Mouse (Mus musculus): ENCODE data around the gene Hist3h2ba.

The Hist3h2ba gene

GRCm38 (mm10) chr11:58964216-58964615 lies 15.5 kb downstream of the Hist3h2ba start:
- DNase-seq (ENCODE audit: low spot score), result no peak

- no peak for DNase-seq (ENCODE audit: low spot score)
Measured at GRCm38 (mm10) chr11:58965001-58965760, 16.5 kb downstream of the Hist3h2ba start.

- DNase-seq (ENCODE audit: low spot score), result no peak
Measured at GRCm38 (mm10) chr11:58967346-58967745, 18.6 kb downstream of the Hist3h2ba start.

GRCm38 (mm10) chr11:58968551-58968950 lies 19.8 kb downstream of the Hist3h2ba start:
- no peak for DNase-seq (ENCODE audit: low spot score)

GRCm38 (mm10) chr11:58969027-58969426 lies 20.3 kb downstream of the Hist3h2ba start:
- DNase-seq (ENCODE audit: low spot score), result no peak

- DNase-seq (ENCODE audit: low spot score), result peak; percentile 87
Measured at GRCm38 (mm10) chr11:58969659-58970058, 20.9 kb downstream of the Hist3h2ba start.

- no peak for DNase-seq (ENCODE audit: low spot score)
Measured at GRCm38 (mm10) chr11:58970831-58971530, 22.3 kb downstream of the Hist3h2ba start.

- no peak for DNase-seq (ENCODE audit: low spot score)
Measured at GRCm38 (mm10) chr11:58971796-58972195, 23.1 kb downstream of the Hist3h2ba start.

GRCm38 (mm10) chr11:58974414-58974813 lies 25.7 kb downstream of the Hist3h2ba start:
- no peak for DNase-seq (ENCODE audit: low spot score)

GRCm38 (mm10) chr11:58977150-58977549 lies 28.4 kb downstream of the Hist3h2ba start:
- no peak for DNase-seq (ENCODE audit: low spot score)

- no peak for DNase-seq (ENCODE audit: low spot score)
Measured at GRCm38 (mm10) chr11:58977607-58978026, 28.9 kb downstream of the Hist3h2ba start.

- DNase-seq (ENCODE audit: low spot score), result peak; percentile 63
Measured at GRCm38 (mm10) chr11:58978027-58978705, 29.4 kb downstream of the Hist3h2ba start, which contains the start of gene Trim11. Gene Trim11, plus strand, starts transcription at chr11:58978093.

- no peak for DNase-seq (ENCODE audit: low spot score)
Measured at GRCm38 (mm10) chr11:58978706-58979030, 29.9 kb downstream of the Hist3h2ba start.

- DNase-seq (ENCODE audit: low spot score), result no peak
Measured at GRCm38 (mm10) chr11:58979183-58979582, 30.5 kb downstream of the Hist3h2ba start.

GRCm38 (mm10) chr11:58979661-58980060 lies 30.9 kb downstream of the Hist3h2ba start:
- DNase-seq (ENCODE audit: low spot score), result peak; percentile 59

GRCm38 (mm10) chr11:58980381-58980990 lies 31.8 kb downstream of the Hist3h2ba start:
- no peak for DNase-seq (ENCODE audit: low spot score)

GRCm38 (mm10) chr11:58981541-58982447 lies 33.1 kb downstream of the Hist3h2ba start:
- DNase-seq (ENCODE audit: low spot score), result peak; percentile 66

- no peak for DNase-seq (ENCODE audit: low spot score)
Measured at GRCm38 (mm10) chr11:58982471-58983097, 33.9 kb downstream of the Hist3h2ba start.

- no peak for DNase-seq (ENCODE audit: low spot score)
Measured at GRCm38 (mm10) chr11:58983691-58984341, 35.1 kb downstream of the Hist3h2ba start.

- no peak for DNase-seq (ENCODE audit: low spot score)
Measured at GRCm38 (mm10) chr11:58984657-58985056, 35.9 kb downstream of the Hist3h2ba start.

All from lung, postnatal 25 days (tissue).